In genomic region chr8:10793670-10794366, GRCm38 (mm10) we compare ENCODE assay signal across 18 mouse cellular contexts.
DNase-seq lines count a peak whose midpoint lies in the region; ATAC-seq lines count a peak whose summit lies in the region.
"Had no signal": no experiment of that assay in that cellular context is flagged by ENCODE, and none has a peak within 500 bp of the region (broad histone marks: within the 10 kb centered on the region; RNA-seq: fewer than 3 reads in every experiment).

No protein-coding gene starts in this region.

- H3K4me3 ChIP-seq in forebrain, embryonic 10.5 days, result no peak overlapping the region
- H3K4me3 ChIP-seq in forebrain, embryonic 14.5 days (ENCODE audit: low read depth, low read length), result no peak overlapping the region
- no peak overlapping the region for H3K4me3 ChIP-seq in hindbrain, embryonic 15.5 days
- no peak overlapping the region for H3K4me3 ChIP-seq in midbrain, embryonic 15.5 days
- H3K4me3 ChIP-seq: embryonic facial prominence, embryonic 13.5 days; heart, embryonic 13.5 days; limb, embryonic 10.5 days; liver, embryonic 13.5 days had no signal

- peak; percentile 25 for ATAC-seq in forebrain, embryonic 14.5 days
- peak; percentile 34; the same call in 1 of the 2 replicates for ATAC-seq in hindbrain, embryonic 15.5 days (ENCODE audit: low FRiP score, low read depth)
- ATAC-seq in midbrain, embryonic 15.5 days (replicated peaks), result peak; percentile 49
- ATAC-seq: lung, postnatal 0 days had no signal

- DNase-seq in forebrain, embryonic 10.5 days (ENCODE audit: extremely low spot score, low spot score), result no peak
- DNase-seq in forebrain, embryonic 14.5 days (ENCODE audit: low spot score), result no peak
- no peak for DNase-seq in adrenal gland, postnatal 10 days
- DNase-seq in right cerebral cortex, adult 2 months (ENCODE audit: low spot score in 2 of 2), result no peak
- DNase-seq in spleen, adult 12 weeks (ENCODE audit: low spot score), result no peak
- DNase-seq: cerebellum, adult 11 months; cerebellum, postnatal 36 days; gastrocnemius, postnatal 10 days; heart, postnatal 4 days; kidney, adult 8-10 months; liver, embryonic 13.5 days; thymus, postnatal 4 days had no signal

- H3K27ac ChIP-seq in forebrain, embryonic 10.5 days, result peak overlapping the region; percentile 77
- H3K27ac ChIP-seq in forebrain, embryonic 14.5 days (ENCODE audit: low read depth, low read length), result peak overlapping the region; percentile 15; the same call in 1 of the 2 replicates
- no peak overlapping the region; the same call in 1 of the 2 replicates for H3K27ac ChIP-seq in hindbrain, embryonic 15.5 days (replicated peaks)
- H3K27ac ChIP-seq in midbrain, embryonic 15.5 days, result peak overlapping the region; percentile 64
- H3K27ac ChIP-seq: embryonic facial prominence, embryonic 13.5 days; heart, embryonic 13.5 days; limb, embryonic 10.5 days; liver, embryonic 13.5 days had no signal

- H3K27me3 ChIP-seq in forebrain, embryonic 10.5 days (ENCODE audit: poor library complexity, severe bottlenecking), result peaks cover 30% of the 10 kb centered on the region
- no peaks in the 10 kb centered on the region for H3K27me3 ChIP-seq in forebrain, embryonic 14.5 days (replicated peaks; ENCODE audit: control insufficient read depth, insufficient read depth, low read length)
- H3K27me3 ChIP-seq in hindbrain, embryonic 15.5 days, result no peaks in the 10 kb centered on the region
- no peaks in the 10 kb centered on the region for H3K27me3 ChIP-seq in midbrain, embryonic 15.5 days (replicated peaks)
- H3K27me3 ChIP-seq: embryonic facial prominence, embryonic 13.5 days; heart, embryonic 13.5 days; liver, embryonic 13.5 days had no signal

- 94% methylated on average over 9 of the region's 9 CpGs for WGBS in forebrain, embryonic 10.5 days
- WGBS in forebrain, embryonic 14.5 days, result 83% methylated on average over 9 of the region's 9 CpGs
- 93% methylated on average over 9 of the region's 9 CpGs for WGBS in hindbrain, embryonic 15.5 days
- 86% methylated on average over 9 of the region's 9 CpGs for WGBS in midbrain, embryonic 15.5 days

- H3K9ac ChIP-seq in forebrain, embryonic 14.5 days (ENCODE audit: low read length), result no peak overlapping the region
- H3K9ac ChIP-seq in hindbrain, embryonic 15.5 days, result no peak overlapping the region
- no peak overlapping the region; the same call in 1 of the 2 replicates for H3K9ac ChIP-seq in midbrain, embryonic 15.5 days
- H3K9ac ChIP-seq: embryonic facial prominence, embryonic 13.5 days; heart, embryonic 13.5 days; liver, embryonic 13.5 days had no signal

- H3K36me3 ChIP-seq in forebrain, embryonic 10.5 days (replicated peaks), result no peaks in the 10 kb centered on the region
- H3K36me3 ChIP-seq in forebrain, embryonic 14.5 days (ENCODE audit: control insufficient read depth, insufficient read depth, low read length), result no peaks in the 10 kb centered on the region
- no peaks in the 10 kb centered on the region for H3K36me3 ChIP-seq in hindbrain, embryonic 15.5 days
- H3K36me3 ChIP-seq in midbrain, embryonic 15.5 days (replicated peaks), result no peaks in the 10 kb centered on the region
- H3K36me3 ChIP-seq: embryonic facial prominence, embryonic 13.5 days; heart, embryonic 13.5 days; limb, embryonic 10.5 days; liver, embryonic 13.5 days had no signal

- H3K4me1 ChIP-seq in forebrain, embryonic 10.5 days, result peaks cover 36% of the 10 kb centered on the region
- H3K4me1 ChIP-seq in forebrain, embryonic 14.5 days (ENCODE audit: control insufficient read depth, insufficient read depth, low read length), result peaks cover 9% of the 10 kb centered on the region
- peaks cover 10% of the 10 kb centered on the region for H3K4me1 ChIP-seq in hindbrain, embryonic 15.5 days (replicated peaks)
- peaks cover 12% of the 10 kb centered on the region for H3K4me1 ChIP-seq in midbrain, embryonic 15.5 days
- H3K4me1 ChIP-seq: embryonic facial prominence, embryonic 13.5 days; limb, embryonic 10.5 days; liver, embryonic 13.5 days had no signal

- H3K9me3 ChIP-seq in forebrain, embryonic 10.5 days, result no peaks in the 10 kb centered on the region
- no peaks in the 10 kb centered on the region for H3K9me3 ChIP-seq in forebrain, embryonic 14.5 days (replicated peaks; ENCODE audit: control insufficient read depth, low read length)
- no peaks in the 10 kb centered on the region for H3K9me3 ChIP-seq in hindbrain, embryonic 15.5 days
- no peaks in the 10 kb centered on the region for H3K9me3 ChIP-seq in midbrain, embryonic 15.5 days
- H3K9me3 ChIP-seq: embryonic facial prominence, embryonic 13.5 days; heart, embryonic 13.5 days; limb, embryonic 10.5 days; liver, embryonic 13.5 days had no signal

- H3K4me2 ChIP-seq in forebrain, embryonic 14.5 days (ENCODE audit: low read length), result no peak overlapping the region
- no peak overlapping the region for H3K4me2 ChIP-seq in hindbrain, embryonic 15.5 days
- no peak overlapping the region for H3K4me2 ChIP-seq in midbrain, embryonic 15.5 days
- H3K4me2 ChIP-seq: embryonic facial prominence, embryonic 13.5 days; heart, embryonic 13.5 days; liver, embryonic 13.5 days had no signal
